Mouse (Mus musculus): ENCODE data around the gene Gprc5c.
"Not testable (repeated sequence)": the region's sequence is repeated elsewhere in the genome, so short reads cannot be mapped to it uniquely, and the experiment has no call there.

Gene Gprc5c

DNA sequence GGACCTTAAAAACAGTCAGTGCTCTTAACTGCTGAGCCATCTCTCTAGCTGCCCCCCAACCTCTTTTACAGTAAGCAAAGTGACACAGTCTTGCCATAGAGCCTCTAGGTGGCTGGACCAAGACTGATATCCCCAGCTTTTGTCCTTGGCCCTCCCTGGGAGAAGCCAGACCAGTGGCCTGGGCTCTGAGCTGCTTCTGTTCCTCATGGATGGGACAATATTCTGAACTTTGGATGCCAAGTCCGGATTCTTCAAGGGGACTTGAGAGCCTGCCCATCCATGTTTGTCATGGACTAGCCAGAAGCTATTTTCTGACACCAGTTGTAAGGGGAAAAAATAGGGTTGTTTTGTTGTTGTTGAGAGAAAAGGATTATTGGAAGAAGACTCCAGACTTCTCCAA lies 18.8 kb downstream of the Gprc5c start:
- DNase-seq (ENCODE audit: low spot score), result no peak

DNA sequence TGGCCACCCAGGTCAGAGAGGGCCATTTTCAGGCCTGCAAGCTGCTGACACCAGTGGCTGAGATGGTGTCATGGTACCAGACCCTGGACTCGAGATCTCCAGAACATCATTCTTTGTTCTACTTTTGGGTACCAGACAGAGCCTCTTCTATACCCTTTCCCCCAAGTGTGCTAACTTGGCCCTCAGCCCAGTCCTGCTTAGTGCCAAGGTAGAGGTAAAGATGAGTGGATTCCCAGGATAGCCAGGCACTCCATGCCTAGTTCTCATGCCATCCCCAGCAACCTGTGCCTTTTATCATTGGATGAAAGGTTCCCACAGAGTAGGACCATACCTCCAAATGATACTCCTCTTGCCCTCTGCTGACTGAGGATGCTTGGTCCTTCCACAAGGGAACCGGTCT lies 20.6 kb downstream of the Gprc5c start:
- no peak for DNase-seq (ENCODE audit: low spot score)

DNA sequence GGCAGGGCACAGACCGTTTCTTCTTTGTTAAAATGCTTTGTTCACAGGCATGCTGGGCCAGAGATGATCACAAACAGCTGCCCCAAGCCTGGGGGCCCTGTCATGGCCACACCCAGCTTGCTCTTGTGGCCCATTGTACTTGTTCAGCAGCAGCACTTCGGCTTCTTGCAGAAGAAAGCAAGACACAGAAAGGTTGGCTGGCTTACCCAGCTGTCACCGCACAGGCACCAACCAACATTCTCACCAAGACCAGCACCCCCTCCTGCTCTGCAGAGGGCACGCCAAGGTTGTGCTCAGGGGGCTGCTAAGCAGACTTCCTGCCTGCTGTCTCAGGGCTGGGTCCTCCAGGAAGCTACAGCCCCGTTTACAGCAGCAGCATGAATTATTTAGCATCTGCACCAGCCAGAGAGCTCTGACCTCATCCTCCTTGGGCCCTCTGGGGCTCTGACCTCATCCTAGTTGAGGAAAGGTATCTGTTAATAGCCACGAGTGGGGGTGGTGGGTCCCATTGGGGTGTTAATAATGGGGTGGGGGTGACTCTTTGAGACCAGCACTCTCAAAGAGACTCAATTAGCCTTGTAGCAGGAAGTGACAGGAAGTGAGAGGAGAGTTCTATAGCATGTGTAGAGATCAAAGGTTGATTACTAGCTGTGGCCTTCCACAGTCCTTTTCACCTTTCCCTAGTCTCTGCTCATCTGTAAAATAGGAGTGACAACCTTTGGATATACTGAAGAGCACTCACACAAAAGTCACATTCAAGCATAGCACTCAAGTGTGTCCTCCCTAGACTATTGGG lies 22.3 kb downstream of the Gprc5c start:
- peak; percentile 48 for DNase-seq (ENCODE audit: low spot score)

DNA sequence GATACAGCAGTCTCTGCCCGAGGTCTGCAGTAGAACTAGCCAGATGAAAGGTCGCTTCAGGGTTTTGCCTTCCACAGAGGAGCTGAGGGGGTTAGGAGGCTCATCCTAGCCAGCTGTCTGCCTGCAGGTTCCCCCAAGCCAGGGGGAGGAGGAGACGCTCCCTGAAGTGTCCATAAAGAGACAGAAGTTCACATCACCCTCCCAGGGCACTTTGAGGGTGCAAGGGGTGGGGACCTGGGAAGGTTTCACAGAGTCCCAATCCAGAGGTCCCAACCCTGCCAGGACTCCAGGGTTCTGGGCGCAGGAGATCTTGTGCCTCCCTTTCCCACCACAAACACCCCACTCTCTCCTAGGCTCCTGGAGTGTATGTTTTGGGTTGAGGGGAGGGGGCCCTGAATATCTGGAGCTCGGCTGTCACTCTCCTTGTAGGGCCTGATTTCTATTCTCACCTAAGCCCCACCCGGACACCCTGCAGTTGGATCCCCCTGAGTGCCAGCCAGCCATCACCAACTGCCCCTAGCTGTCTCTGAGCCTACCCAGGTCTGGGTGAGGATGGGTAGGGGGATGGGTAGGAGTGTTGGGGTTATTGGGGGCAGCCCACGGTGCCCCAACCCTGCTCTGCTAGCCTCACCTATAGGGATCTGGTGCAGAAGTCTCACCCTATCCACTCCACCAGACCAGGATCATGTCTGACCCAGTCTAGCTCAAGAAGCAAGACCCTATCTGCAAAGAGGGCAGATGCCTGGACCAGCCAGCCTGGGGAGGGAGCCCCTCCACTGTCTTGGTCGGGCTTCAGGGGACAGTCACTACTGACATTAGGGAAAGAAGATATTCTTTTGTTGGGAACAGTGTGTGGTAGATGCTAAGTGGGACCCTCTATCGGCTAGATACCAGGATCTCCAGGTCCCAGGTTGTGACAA lies 23.5 kb downstream of the Gprc5c start:
- DNase-seq (ENCODE audit: low spot score), result no peak

DNA sequence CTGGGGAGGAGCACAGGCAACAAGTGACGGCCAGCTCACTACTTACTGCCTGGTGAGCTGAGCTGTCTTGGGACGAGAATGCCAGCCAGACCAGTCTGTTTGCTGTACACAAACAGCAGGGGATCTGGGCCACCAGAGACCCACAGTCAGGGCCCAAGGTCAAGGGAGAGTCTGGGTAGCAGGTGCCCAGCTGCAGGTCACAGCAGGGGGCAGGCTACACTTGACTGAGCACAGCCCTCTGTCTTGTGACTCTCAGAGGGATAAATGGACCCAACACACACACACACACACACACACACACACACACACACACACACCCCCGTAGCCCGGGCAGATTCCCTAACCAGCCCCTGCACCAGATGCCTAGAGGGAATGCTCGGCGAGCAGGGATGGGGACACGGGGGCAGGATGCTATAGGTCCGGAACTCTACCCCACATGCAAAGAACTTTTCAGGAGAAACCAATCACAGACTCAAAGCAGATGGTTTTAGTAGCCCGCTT lies 24.4 kb downstream of the Gprc5c start:
- peak; percentile 43 for DNase-seq (ENCODE audit: low spot score)

DNA sequence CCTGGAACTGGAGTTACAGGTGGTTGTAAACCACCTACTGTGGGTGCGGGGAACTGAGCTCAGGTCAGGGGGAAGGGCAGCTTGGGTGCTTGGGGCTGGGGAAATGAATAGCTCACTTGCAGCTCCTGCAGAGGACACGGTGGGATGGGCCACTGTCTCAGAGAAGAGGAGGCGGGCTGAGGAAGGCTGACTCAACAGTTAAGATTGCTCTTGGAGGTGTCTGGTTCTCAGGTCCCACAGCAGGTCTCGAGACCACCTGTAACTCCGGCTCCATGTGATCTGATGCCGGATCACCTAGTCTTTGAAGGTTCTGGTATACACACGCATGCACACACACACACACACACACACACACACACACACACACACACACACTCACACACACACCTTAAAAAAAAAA lies 25.2 kb downstream of the Gprc5c start:
- DNase-seq (ENCODE audit: low spot score), result peak; percentile 24

DNA sequence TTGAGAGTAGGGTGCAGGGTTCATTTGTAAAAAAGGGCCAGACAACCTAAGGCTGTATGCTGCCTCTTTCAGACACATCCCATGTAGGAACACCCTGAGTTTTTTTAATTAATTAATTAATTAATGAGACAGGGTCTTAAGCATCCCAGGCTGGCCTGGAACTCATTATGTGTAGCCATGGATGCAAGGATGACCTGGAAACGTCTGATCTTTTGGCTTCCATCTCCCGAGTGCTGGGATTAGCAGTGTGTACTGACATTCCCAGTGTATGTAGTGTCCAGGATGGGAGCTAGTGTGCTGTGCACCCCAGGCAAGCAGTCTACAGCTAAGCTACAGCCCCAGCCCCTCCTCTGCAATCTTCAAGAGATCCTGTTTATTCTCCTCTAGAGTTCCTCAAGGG lies 25.7 kb downstream of the Gprc5c start:
- no peak for DNase-seq (ENCODE audit: low spot score)

DNA sequence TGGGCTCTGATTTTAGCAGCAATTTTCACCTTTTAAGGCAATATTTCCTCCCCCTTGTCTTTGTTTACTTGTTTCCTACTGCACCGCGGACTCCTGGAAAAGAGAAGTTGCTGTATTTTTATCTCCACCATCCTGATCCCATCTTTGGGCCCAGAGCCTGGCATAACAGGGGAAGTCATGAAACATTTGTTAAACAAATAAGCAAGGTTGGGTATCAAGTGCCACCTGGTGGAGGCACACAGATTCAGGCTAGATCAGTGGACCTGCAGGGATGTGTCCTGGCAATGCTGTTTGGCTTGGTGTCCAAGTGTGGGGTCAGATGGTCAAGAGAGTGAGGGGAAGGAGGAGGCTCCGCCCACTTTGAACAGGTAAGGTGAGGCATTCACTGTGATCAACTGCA lies 26.2 kb downstream of the Gprc5c start:
- peak; percentile 73 for DNase-seq (ENCODE audit: low spot score)

DNA sequence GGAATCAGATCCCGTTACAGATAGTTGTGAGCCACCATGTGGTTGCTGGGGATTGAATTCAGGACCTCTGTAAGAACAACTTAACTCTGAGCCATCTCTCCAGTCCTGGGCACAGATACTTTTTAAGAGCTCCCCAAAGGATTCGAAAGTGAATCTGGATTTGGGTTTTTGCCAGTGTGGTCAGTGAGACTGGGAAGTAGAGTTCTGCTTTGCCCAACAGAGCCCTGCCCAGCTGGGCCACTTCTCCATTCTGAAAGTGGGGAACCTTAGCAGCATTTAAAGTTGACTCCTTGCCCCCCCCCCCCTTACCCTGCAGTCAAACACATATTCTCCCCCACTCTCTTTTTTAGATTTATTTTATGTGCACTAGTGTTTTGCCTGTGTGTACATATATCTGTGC lies 28.7 kb downstream of the Gprc5c start:
- DNase-seq (ENCODE audit: low spot score), result no peak

DNA sequence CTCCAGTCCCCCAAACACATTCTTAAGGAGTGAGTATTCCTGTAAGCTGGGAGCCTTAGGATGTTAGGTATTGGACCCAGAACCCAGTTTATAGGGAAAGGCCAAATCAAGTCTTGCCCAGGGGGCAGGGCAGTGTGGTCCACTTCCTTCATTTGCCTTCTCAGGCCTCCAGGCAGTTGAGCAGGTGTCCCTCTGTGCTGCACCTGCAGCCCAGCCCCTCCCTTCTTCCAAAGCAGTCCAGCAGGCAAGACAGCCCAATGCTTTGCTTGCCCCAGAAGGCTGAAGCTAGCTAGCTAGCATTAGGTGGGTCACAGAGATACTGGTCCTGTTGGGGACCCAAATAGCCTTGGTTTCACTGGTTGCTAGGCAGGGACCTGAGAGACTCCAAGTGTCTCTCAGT lies 29.2 kb downstream of the Gprc5c start:
- no peak for DNase-seq (ENCODE audit: low spot score)

DNA sequence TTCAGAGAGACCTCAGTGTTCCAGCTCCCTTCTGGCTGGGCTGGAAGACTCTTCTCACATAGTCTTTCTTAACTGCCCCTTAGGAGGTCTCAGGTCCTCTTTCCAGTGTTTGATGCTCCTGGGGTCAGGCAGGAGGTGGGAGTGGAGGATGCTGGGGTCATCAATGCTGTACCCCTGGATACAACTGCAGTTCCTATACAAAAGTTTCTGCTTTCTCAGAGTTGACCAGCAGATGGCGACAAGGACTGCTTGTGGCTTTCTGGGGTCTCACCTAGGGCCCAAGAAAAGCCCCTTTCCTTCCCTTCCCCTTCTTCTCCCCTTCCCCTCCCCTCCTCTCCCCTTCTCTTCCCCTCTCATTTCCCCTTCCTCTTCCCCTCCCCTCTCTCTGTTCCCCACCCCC lies 29.6 kb downstream of the Gprc5c start:
- DNase-seq (ENCODE audit: low spot score), result peak; percentile 78

DNA sequence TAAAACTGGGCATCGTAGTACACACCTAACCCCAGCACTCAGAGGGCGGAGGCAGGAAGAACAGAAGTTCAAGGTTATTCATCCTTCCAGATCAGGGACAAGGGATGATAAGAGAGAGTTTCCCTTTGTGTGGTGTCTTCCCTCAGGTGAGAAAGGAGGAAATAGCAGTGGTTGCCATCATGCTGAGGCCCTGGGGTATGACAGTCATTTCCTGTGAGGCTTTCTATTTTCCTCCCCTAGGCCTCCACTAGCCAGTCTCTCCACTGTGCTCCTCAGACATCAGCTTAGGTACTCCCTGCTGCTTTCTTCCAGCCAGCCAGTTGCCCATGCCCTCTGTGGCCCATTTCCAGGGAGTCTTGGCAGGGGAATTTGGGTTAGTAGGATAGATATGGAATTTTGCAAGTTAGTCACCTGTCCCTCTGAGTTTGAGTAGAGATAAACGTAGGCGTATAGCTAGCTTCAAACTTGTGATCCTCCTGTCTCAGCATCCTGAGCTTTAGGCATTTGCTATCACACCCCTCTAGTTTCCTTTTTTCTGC lies 32.4 kb downstream of the Gprc5c start:
- DNase-seq (ENCODE audit: low spot score), result no peak

DNA sequence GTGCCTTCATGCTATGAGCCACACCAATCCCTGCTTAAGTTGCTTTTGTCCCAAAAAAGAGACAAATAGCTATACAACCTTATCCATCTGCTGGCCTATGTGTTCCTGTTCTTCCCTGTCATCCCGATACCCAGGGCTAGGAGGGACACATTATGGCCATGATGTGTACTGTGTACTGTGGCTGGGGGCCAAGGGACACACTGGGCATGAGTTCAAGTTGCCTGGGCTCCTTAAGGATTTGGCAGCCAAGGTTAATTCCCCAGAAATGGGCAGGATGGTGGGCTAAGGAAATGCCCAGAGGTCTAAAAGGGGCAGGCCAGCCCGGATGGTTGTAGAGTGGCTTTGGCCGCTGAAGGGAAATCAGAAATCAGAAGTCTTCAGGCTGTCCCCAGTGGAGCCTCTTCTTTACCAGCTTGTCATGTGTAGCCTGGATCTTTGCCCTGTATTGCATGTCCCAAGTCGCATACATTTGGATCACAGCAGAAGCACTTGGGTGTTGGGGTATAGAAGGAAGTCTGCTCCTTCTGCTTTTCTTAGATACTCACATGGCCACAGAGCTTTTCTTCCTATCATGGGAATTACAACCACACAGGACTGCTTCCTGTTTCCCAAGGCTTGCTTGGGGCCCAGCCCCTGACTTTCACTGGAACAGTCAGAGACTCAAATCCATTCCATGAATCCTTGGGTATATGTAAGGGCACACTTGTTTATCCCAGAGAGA lies 33.6 kb downstream of the Gprc5c start:
- no peak for DNase-seq (ENCODE audit: low spot score)

DNA sequence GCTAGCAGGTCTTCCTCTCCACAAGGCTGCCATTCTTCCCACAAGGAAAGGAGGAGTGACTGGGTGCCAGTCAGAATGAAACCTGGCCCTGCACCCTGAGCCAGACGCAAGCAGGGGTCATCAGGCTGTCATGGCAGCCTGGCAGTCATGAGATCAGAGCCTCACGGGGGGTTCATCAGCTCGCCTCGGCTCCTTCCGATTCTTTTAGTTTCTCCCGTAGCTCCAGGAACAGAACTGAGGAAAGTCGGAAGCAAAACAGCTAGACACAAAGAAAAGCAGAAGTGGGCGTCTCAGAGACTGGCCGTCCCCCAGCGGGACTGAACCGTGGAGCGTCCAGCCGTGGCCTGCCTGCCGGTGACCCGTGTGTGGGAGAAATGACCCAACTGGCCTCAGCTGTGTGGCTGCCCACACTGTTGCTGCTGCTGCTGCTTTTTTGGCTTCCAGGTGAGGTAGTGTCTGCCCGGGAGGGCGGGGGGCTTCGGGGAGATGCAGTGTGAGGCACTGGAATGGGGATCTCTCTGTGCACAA lies 39.1 kb downstream of the Gprc5c start, which contains the start of gene Cd300a:
Gene Cd300a, plus strand, starts transcription at position 51 of the 528 bp plus-strand sequence.
- no peak for DNase-seq (ENCODE audit: low spot score)

DNA sequence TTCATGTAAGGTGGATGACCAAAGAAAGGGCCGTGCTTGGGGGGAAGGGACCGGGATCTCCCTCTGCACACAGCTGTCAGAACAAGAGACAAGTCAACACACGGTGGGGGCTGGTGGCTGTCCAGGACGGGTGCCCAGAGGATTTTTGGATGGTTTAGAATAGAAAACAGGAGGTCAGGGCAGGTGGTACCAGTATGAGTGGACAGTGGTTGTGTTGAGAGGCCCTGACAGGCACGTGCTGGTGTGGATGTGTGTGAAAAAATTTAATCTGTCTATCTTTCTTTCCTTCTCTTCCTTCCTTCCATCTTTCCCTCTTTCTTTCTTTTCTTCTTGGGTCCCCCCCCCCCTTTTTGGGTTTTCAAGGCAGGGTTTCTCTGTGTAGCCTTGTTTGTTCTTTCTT lies 39.6 kb downstream of the Gprc5c start:
- DNase-seq (ENCODE audit: low spot score), result no peak

DNA sequence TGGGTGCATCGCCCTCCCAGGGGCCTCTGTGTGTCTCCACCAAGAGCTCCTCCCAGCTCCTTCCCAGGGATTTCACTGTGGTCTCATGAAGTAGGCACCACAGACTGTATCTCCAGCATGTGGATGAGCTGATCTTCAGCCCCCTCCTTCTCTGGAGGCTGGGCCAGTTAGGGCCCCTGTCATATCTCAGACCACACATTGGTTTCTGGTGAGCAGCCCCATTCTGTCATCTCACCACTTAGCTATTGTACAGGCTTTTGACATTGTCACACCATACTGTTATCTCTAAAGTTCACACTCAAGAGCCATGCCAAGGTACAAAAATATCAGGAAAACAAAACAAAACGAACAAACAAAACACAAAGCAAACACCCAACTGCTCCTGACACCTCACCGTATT lies 45.1 kb downstream of the Gprc5c start:
- DNase-seq (ENCODE audit: low spot score), result no peak

DNA sequence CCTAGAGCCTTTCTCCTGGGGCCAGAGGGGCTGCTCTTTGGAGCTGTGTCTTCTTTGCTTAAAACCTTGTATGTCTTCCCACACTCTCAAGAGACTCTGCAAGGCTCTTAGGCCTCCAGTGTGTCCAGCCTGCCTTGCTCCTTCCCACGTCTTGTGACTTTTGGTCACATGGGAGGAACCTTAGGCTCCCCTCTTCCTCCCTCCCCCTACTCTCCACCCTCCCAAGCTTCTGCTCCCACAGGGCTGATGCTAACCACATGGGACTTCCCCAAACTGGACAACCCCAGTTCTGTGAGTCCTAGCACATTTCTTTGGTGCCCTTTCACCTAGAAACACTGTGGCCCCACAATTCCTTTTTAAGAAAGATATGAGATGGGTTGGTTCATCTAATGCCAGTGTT lies 47.1 kb downstream of the Gprc5c start:
- DNase-seq (ENCODE audit: low spot score), result no peak

DNA sequence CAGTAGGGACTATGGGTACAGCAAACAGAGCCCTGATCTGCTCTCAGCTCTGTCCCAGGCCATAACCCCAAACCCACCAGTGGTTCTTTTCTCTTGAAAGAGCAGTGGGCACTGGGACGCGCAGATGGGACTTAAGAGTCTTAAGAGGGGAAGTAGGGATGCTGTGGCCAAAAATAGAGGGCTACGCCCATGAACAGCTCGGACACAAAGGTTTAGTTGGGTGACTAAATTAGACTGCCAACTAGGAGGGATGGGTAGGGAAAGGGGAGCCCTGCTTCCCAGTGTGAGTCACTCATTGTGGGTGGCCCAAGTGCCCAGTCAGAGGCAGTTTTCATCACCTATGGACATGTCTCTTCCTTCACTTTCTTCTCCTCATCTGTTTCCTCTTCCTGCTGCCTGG lies 52.3 kb downstream of the Gprc5c start:
- DNase-seq (ENCODE audit: low spot score), result no peak

DNA sequence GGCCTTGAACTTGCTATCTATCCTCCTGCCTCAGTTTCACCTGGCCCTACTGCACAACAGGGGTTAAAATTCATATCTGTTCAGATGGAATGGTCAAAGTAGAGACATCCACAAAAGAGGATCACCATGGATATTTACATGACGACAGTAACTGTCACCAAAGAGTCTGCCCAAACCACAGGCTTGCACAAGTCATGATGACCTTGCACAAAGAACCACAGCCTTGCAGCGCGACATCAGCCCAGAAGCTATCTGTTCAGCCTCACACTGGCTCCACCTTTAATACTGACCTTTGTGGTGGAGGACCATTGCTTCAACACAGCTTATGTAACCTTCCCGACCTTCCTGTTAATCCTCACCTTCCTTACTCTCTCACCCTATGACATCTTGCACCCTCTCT lies 56.6 kb downstream of the Gprc5c start:
- DNase-seq (ENCODE audit: low spot score), result no peak

DNA sequence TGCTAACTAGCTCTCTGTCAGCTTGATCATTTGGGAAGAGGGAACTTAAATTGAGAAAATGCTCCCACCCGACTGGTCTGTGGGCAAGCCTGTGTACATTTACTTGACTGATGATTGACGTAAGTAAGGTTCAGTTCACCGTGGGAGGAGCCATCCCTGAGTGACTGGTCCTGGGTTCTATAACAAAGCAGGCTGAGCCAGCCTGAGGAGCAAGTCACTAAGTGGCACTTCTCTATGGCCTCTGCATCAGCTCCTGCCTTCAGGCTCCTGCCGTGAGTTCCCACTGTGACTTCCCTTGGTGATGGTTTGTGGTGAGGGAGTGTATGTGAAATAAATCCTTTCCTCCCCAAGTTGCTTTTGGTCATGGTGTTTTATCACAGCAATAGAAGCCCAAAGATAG lies 57.1 kb downstream of the Gprc5c start:
- no peak for DNase-seq (ENCODE audit: low spot score)

DNA sequence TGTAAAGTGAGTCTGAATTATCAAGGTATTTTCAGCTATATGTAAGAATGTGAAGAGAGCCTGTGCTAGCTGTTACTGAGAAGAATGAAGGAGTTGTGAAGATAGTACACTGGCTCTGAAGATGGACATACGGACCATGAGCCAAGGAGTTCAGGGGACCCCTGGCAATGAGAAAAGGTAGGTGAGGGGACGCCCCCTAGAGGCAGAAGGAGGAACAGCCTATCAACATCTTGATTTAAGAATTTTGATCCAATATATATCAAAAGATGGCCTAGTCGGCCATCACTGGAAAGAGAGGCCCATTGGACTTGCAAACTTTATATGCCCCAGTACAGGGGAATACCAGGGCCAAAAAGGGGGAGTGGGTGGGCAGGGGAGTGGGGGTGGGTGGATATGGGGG lies 58.6 kb downstream of the Gprc5c start:
- DNase-seq (ENCODE audit: low spot score), result not testable (repeated sequence)

DNA sequence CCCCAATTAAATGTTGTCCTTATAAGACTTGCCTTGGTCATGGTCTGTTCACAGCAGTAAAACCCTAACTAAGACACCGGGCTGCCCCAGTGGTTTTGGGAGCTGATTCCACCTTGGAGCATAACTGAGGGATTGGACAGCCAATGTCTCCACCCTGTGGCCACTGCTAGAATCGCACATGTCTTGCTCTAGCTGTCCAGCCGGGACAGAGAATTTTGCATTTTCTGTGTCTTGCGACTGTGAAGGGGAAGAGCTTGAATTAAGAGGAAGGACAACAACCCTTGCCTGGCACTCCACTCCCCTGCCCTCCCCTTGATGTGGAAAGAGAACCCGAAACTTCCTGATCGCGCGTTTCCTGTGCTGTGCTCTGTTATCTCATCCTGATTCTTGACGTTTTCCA lies 61.9 kb downstream of the Gprc5c start:
- peak; percentile 92 for DNase-seq (ENCODE audit: low spot score)

All from embryo, embryonic 10 days (tissue).